Mouse (Mus musculus): Measurements from ENCODE around the gene Kbtbd12. TPM values are rescaled to one million over a fixed set of nuclear protein-coding genes. Genes with fewer than 3 reads are reported as not detected.

Gene Kbtbd12
- polyA plus RNA-seq, 1 experiment from 2014 or later, result 6.4 TPM

- 2% methylated on average over 9 of the region's 9 CpGs for WGBS
- peak overlapping the region; percentile 36 for H3K4me3 ChIP-seq
- H3K27ac ChIP-seq, result no peak overlapping the region
- no peaks in the 10 kb centered on the region for H3K27me3 ChIP-seq (ENCODE audit: insufficient read depth, poor library complexity, severe bottlenecking)
- no peak for DNase-seq (ENCODE audit: low spot score)
- peaks cover 4% of the 10 kb centered on the region; the same call in 1 of the 2 replicates for H3K9me3 ChIP-seq
- H3K36me3 ChIP-seq, result no peaks in the 10 kb centered on the region
- H3K4me1 ChIP-seq, result peaks cover 14% of the 10 kb centered on the region
Measured at GRCm38 (mm10) chr6:88639921-88640320, 2.2 kb upstream of the Kbtbd12 start.

GRCm38 (mm10) chr6:88639372-88639920 lies 1.7 kb upstream of the Kbtbd12 start:
- peaks cover 4% of the 10 kb centered on the region; the same call in 1 of the 2 replicates for H3K9me3 ChIP-seq
- no peak for DNase-seq (ENCODE audit: low spot score)
- H3K4me3 ChIP-seq, result no peak overlapping the region
- no peak overlapping the region for H3K27ac ChIP-seq
- H3K27me3 ChIP-seq (ENCODE audit: insufficient read depth, poor library complexity, severe bottlenecking), result no peaks in the 10 kb centered on the region
- peaks cover 14% of the 10 kb centered on the region for H3K4me1 ChIP-seq
- H3K36me3 ChIP-seq, result no peaks in the 10 kb centered on the region
- 21% methylated on average over 6 of the region's 6 CpGs for WGBS

- no peak overlapping the region for H3K4me3 ChIP-seq
- 35% methylated on average over 1 of the region's 1 CpGs for WGBS
- peaks cover 4% of the 10 kb centered on the region; the same call in 1 of the 2 replicates for H3K9me3 ChIP-seq
- no peaks in the 10 kb centered on the region for H3K27me3 ChIP-seq (ENCODE audit: insufficient read depth, poor library complexity, severe bottlenecking)
- DNase-seq (ENCODE audit: low spot score), result no peak
- H3K36me3 ChIP-seq, result no peaks in the 10 kb centered on the region
- peaks cover 14% of the 10 kb centered on the region for H3K4me1 ChIP-seq
- no peak overlapping the region for H3K27ac ChIP-seq
Measured at GRCm38 (mm10) chr6:88638917-88639316, 1.2 kb upstream of the Kbtbd12 start.

- peaks cover 14% of the 10 kb centered on the region for H3K4me1 ChIP-seq
- H3K36me3 ChIP-seq, result no peaks in the 10 kb centered on the region
- no peak overlapping the region for H3K4me3 ChIP-seq
- no peak for DNase-seq (ENCODE audit: low spot score)
- peaks cover 4% of the 10 kb centered on the region; the same call in 1 of the 2 replicates for H3K9me3 ChIP-seq
- no peak overlapping the region for H3K27ac ChIP-seq
- H3K27me3 ChIP-seq (ENCODE audit: insufficient read depth, poor library complexity, severe bottlenecking), result no peaks in the 10 kb centered on the region
- WGBS, result 83% methylated on average over 6 of the region's 6 CpGs
Measured at GRCm38 (mm10) chr6:88635881-88636754, 1.6 kb downstream of the Kbtbd12 start.

GRCm38 (mm10) chr6:88631293-88631692 lies 6.5 kb downstream of the Kbtbd12 start:
- H3K36me3 ChIP-seq, result no peaks in the 10 kb centered on the region
- no peak for DNase-seq (ENCODE audit: low spot score)
- H3K4me3 ChIP-seq, result no peak overlapping the region
- peaks cover 12% of the 10 kb centered on the region; the same call in 1 of the 2 replicates for H3K4me1 ChIP-seq
- H3K27ac ChIP-seq, result no peak overlapping the region
- no peaks in the 10 kb centered on the region for H3K9me3 ChIP-seq
- H3K27me3 ChIP-seq (ENCODE audit: insufficient read depth, poor library complexity, severe bottlenecking), result no peaks in the 10 kb centered on the region
- WGBS, result 45% methylated on average over 6 of the region's 6 CpGs

GRCm38 (mm10) chr6:88630560-88630959 lies 7.2 kb downstream of the Kbtbd12 start:
- DNase-seq (ENCODE audit: low spot score), result no peak
- no peaks in the 10 kb centered on the region for H3K27me3 ChIP-seq (ENCODE audit: insufficient read depth, poor library complexity, severe bottlenecking)
- H3K4me1 ChIP-seq, result peaks cover 15% of the 10 kb centered on the region; the same call in 1 of the 2 replicates
- H3K9me3 ChIP-seq, result no peaks in the 10 kb centered on the region
- no peaks in the 10 kb centered on the region for H3K36me3 ChIP-seq
- WGBS, result 68% methylated on average over 5 of the region's 5 CpGs
- no peak overlapping the region for H3K4me3 ChIP-seq
- no peak overlapping the region for H3K27ac ChIP-seq

GRCm38 (mm10) chr6:88629821-88630220 lies 7.9 kb downstream of the Kbtbd12 start:
- peaks cover 15% of the 10 kb centered on the region; the same call in 1 of the 2 replicates for H3K4me1 ChIP-seq
- H3K27me3 ChIP-seq (ENCODE audit: insufficient read depth, poor library complexity, severe bottlenecking), result no peaks in the 10 kb centered on the region
- H3K4me3 ChIP-seq, result no peak overlapping the region
- no peaks in the 10 kb centered on the region for H3K36me3 ChIP-seq
- H3K27ac ChIP-seq, result no peak overlapping the region
- no peaks in the 10 kb centered on the region for H3K9me3 ChIP-seq
- DNase-seq (ENCODE audit: low spot score), result no peak
- 95% methylated on average over 2 of the region's 2 CpGs for WGBS

- Histone ChIP-seq H3K4me3 (peak overlapping the region; percentile 63), H3K9me3 (no peaks in the 10 kb centered on the region), H3K4me1 (peaks cover 15% of the 10 kb centered on the region; the same call in 1 of the 2 replicates), H3K36me3 (no peaks in the 10 kb centered on the region), H3K27ac (peak overlapping the region; percentile 90), H3K27me3 (ENCODE audit: insufficient read depth, poor library complexity, severe bottlenecking) (no peaks in the 10 kb centered on the region)
- under 1% methylated on average over 51 of the region's 51 CpGs for WGBS
- DNase-seq (ENCODE audit: low spot score), result peak; percentile 95
Measured at GRCm38 (mm10) chr6:88627317-88627811, 10.4 kb downstream of the Kbtbd12 start.

- Histone ChIP-seq H3K9me3 (no peaks in the 10 kb centered on the region), H3K36me3 (no peaks in the 10 kb centered on the region), H3K4me3 (peak overlapping the region; percentile 63), H3K27me3 (ENCODE audit: insufficient read depth, poor library complexity, severe bottlenecking) (no peaks in the 10 kb centered on the region), H3K4me1 (peaks cover 15% of the 10 kb centered on the region; the same call in 1 of the 2 replicates), H3K27ac (peak overlapping the region; percentile 90)
- no peak for DNase-seq (ENCODE audit: low spot score)
- 26% methylated on average over 11 of the region's 11 CpGs for WGBS
Measured at GRCm38 (mm10) chr6:88626912-88627311, 10.8 kb downstream of the Kbtbd12 start.

GRCm38 (mm10) chr6:88626462-88626861 lies 11.3 kb downstream of the Kbtbd12 start:
- Histone ChIP-seq H3K9me3 (no peaks in the 10 kb centered on the region), H3K27me3 (ENCODE audit: insufficient read depth, poor library complexity, severe bottlenecking) (no peaks in the 10 kb centered on the region), H3K4me1 (peaks cover 18% of the 10 kb centered on the region; the same call in 1 of the 2 replicates), H3K27ac (peak overlapping the region; percentile 90), H3K36me3 (no peaks in the 10 kb centered on the region), H3K4me3 (peak overlapping the region; percentile 63)
- DNase-seq (ENCODE audit: low spot score), result no peak
- 67% methylated on average over 4 of the region's 4 CpGs for WGBS

- no peaks in the 10 kb centered on the region for H3K27me3 ChIP-seq (ENCODE audit: insufficient read depth, poor library complexity, severe bottlenecking)
- H3K9me3 ChIP-seq, result no peaks in the 10 kb centered on the region
- WGBS, result 68% methylated on average over 4 of the region's 4 CpGs
- H3K36me3 ChIP-seq, result no peaks in the 10 kb centered on the region
- no peak overlapping the region for H3K27ac ChIP-seq
- DNase-seq (ENCODE audit: low spot score), result no peak
- H3K4me3 ChIP-seq, result no peak overlapping the region
- H3K4me1 ChIP-seq, result peaks cover 8% of the 10 kb centered on the region; the same call in 1 of the 2 replicates
Measured at GRCm38 (mm10) chr6:88621816-88622481, 15.8 kb downstream of the Kbtbd12 start.

GRCm38 (mm10) chr6:88619542-88619941 lies 18.2 kb downstream of the Kbtbd12 start:
- H3K36me3 ChIP-seq, result no peaks in the 10 kb centered on the region
- H3K4me1 ChIP-seq, result 0 out of 2 replicates have a peak, but pooled peaks cover 3% of the 10 kb centered on the region
- WGBS, result 58% methylated on average over 5 of the region's 5 CpGs
- DNase-seq (ENCODE audit: low spot score), result no peak
- no peak overlapping the region for H3K27ac ChIP-seq
- no peaks in the 10 kb centered on the region for H3K27me3 ChIP-seq (ENCODE audit: insufficient read depth, poor library complexity, severe bottlenecking)
- H3K4me3 ChIP-seq, result no peak overlapping the region
- no peaks in the 10 kb centered on the region for H3K9me3 ChIP-seq
